ENCODE assay signal across 7 mouse cellular contexts in genomic region chr1:134092852-134093770, GRCm38 (mm10). TPM values are rescaled to one million over a fixed set of nuclear protein-coding genes. Genes with fewer than 3 reads are reported as not detected.
DNase-seq lines count a peak whose midpoint lies in the region; ATAC-seq and TF ChIP-seq lines count a peak whose summit lies in the region.

No protein-coding gene starts in this region.

- peak overlapping the region; percentile 80 for H3K4me2 ChIP-seq in embryonic facial prominence, embryonic 11.5 days (ENCODE audit: low read depth, low read length)
- H3K4me2 ChIP-seq in limb, embryonic 12.5 days: peak overlapping the region; percentile 76
- peak overlapping the region; percentile 76 for H3K4me2 ChIP-seq in midbrain, embryonic 14.5 days (ENCODE audit: low read length)

- H3K36me3 ChIP-seq in embryonic facial prominence, embryonic 11.5 days (replicated peaks; ENCODE audit: control insufficient read depth, insufficient read depth, low read depth, low read length): no peaks in the 10 kb centered on the region
- H3K36me3 ChIP-seq in kidney, adult 2 months (ENCODE audit: control insufficient read depth, insufficient read depth, low read length): no peaks in the 10 kb centered on the region
- no peaks in the 10 kb centered on the region for H3K36me3 ChIP-seq in limb, embryonic 12.5 days
- no peaks in the 10 kb centered on the region for H3K36me3 ChIP-seq in midbrain, embryonic 14.5 days (ENCODE audit: control insufficient read depth, insufficient read depth, low read length)

- peak overlapping the region; percentile 47; the same call in 1 of the 2 replicates for H3K27ac ChIP-seq in embryonic facial prominence, embryonic 11.5 days (replicated peaks; ENCODE audit: low read depth, low read length)
- peak overlapping the region; percentile 78 for H3K27ac ChIP-seq in kidney, adult 2 months (ENCODE audit: insufficient read depth, low read depth, low read length)
- peak overlapping the region; percentile 83 for H3K27ac ChIP-seq in limb, embryonic 12.5 days
- H3K27ac ChIP-seq in midbrain, embryonic 14.5 days (replicated peaks; ENCODE audit: low read depth, low read length): peak overlapping the region; percentile 80

- WGBS in embryonic facial prominence, embryonic 11.5 days: 3% methylated on average over 43 of the region's 43 CpGs
- WGBS in kidney, adult 2 months: 3% methylated on average over 43 of the region's 43 CpGs
- 2% methylated on average over 43 of the region's 43 CpGs for WGBS in limb, embryonic 12.5 days
- 3% methylated on average over 43 of the region's 43 CpGs for WGBS in midbrain, embryonic 14.5 days

- H3K4me1 ChIP-seq in embryonic facial prominence, embryonic 11.5 days (ENCODE audit: control insufficient read depth, insufficient read depth, low read length): peaks cover 5% of the 10 kb centered on the region
- peaks cover 17% of the 10 kb centered on the region for H3K4me1 ChIP-seq in kidney, adult 2 months (ENCODE audit: control insufficient read depth, insufficient read depth, low read length)
- H3K4me1 ChIP-seq in limb, embryonic 12.5 days (replicated peaks): peaks cover 32% of the 10 kb centered on the region
- H3K4me1 ChIP-seq in midbrain, embryonic 14.5 days (ENCODE audit: control insufficient read depth, insufficient read depth, low read length): peaks cover 46% of the 10 kb centered on the region

- H3K4me3 ChIP-seq in embryonic facial prominence, embryonic 11.5 days (ENCODE audit: low read depth, low read length): peak overlapping the region; percentile 40
- peak overlapping the region; percentile 48 for H3K4me3 ChIP-seq in kidney, adult 2 months (ENCODE audit: insufficient read depth, low read depth, low read length)
- H3K4me3 ChIP-seq in limb, embryonic 12.5 days (replicated peaks): peak overlapping the region; percentile 45
- H3K4me3 ChIP-seq in midbrain, embryonic 14.5 days (replicated peaks; ENCODE audit: low read depth, low read length): peak overlapping the region; percentile 45

- H3K27me3 ChIP-seq in embryonic facial prominence, embryonic 11.5 days (ENCODE audit: control insufficient read depth, insufficient read depth, low read length): no peaks in the 10 kb centered on the region; the same call in 1 of the 2 replicates
- no peaks in the 10 kb centered on the region for H3K27me3 ChIP-seq in kidney, adult 2 months (replicated peaks; ENCODE audit: control insufficient read depth, insufficient read depth, low read length)
- H3K27me3 ChIP-seq in limb, embryonic 12.5 days: no peaks in the 10 kb centered on the region
- no peaks in the 10 kb centered on the region for H3K27me3 ChIP-seq in midbrain, embryonic 14.5 days (ENCODE audit: control insufficient read depth, insufficient read depth, low read length)

- no peaks in the 10 kb centered on the region for H3K9me3 ChIP-seq in embryonic facial prominence, embryonic 11.5 days (replicated peaks; ENCODE audit: control insufficient read depth, low read length)
- H3K9me3 ChIP-seq in limb, embryonic 12.5 days: no peaks in the 10 kb centered on the region
- no peaks in the 10 kb centered on the region; the same call in 1 of the 2 replicates for H3K9me3 ChIP-seq in midbrain, embryonic 14.5 days (ENCODE audit: control insufficient read depth, low read length)

- peak; percentile 97 for DNase-seq in adrenal gland, postnatal 14 days
- DNase-seq in embryonic facial prominence, embryonic 11.5 days (ENCODE audit: low spot score): peak; percentile 90
- DNase-seq in heart, adult 18-20 months: peak; percentile 95 to 98
- peak; percentile 96 for DNase-seq in kidney, adult 2 months
- DNase-seq in midbrain, embryonic 14.5 days: peak; percentile 90
- peak; percentile 92 for DNase-seq in spleen, adult 12 weeks (ENCODE audit: low spot score)

- no peak for TF ChIP-seq CTCF in kidney, adult 2 months (conservative IDR thresholded peaks at IDR 0.05; ENCODE audit: insufficient read depth, insufficient read length, low read depth, low read length)

- peak overlapping the region; percentile 62 for H3K9ac ChIP-seq in embryonic facial prominence, embryonic 11.5 days (replicated peaks; ENCODE audit: low read length)
- peak overlapping the region; percentile 59 for H3K9ac ChIP-seq in limb, embryonic 12.5 days (replicated peaks)
- peak overlapping the region; percentile 59 for H3K9ac ChIP-seq in midbrain, embryonic 14.5 days (replicated peaks; ENCODE audit: low read length)

- TF ChIP-seq POLR2A in kidney, adult 2 months (IDR thresholded peaks at IDR 0.05; ENCODE audit: low read depth, low read length): peak; percentile 15

- peak; percentile 81 for ATAC-seq in embryonic facial prominence, embryonic 11.5 days (replicated peaks; ENCODE audit: insufficient number of reproducible peaks, low FRiP score, low TSS enrichment, low read depth)
- peak; percentile 90 for ATAC-seq in limb, embryonic 12.5 days (ENCODE audit: insufficient number of reproducible peaks, insufficient read depth, low FRiP score, low TSS enrichment, low read depth)
- ATAC-seq in midbrain, embryonic 14.5 days (ENCODE audit: low FRiP score, low TSS enrichment): peak; percentile 79

RNA-seq across cellular contexts. Expression of gene Btg2, which starts 14.2 kb away (rescaled TPM):
- 36.7 and 58.2 TPM in 2 replicates for total RNA-seq in adrenal gland, postnatal 14 days (2021)
- 38.1 and 38.9 TPM in 2 replicates for polyA plus RNA-seq in embryonic facial prominence, embryonic 11.5 days (2014; fragmentation: Nextera tagmentation; extraction: Ambion mirVana)
- total RNA-seq in heart, adult 18-20 months (2021): 10 to 100 TPM; 31.1 to 32.0 TPM
- polyA plus RNA-seq in kidney, adult 2 months (2012; rRNA removed): 20.3 and 23.7 TPM in 2 replicates
- polyA plus RNA-seq in limb, embryonic 12.5 days (2016; fragmentation: Nextera tagmentation; extraction: Ambion mirVana): 26.7 and 28.1 TPM in 2 replicates
- polyA plus RNA-seq in midbrain, embryonic 14.5 days (2014; fragmentation: Nextera tagmentation; extraction: Ambion mirVana): 34.2 and 61.1 TPM in 2 replicates

RNA-seq across cellular contexts. Expression of gene Chit1, which starts 17.9 kb away (rescaled TPM):
- not detected in 2 replicates for total RNA-seq in adrenal gland, postnatal 14 days (2021)
- polyA plus RNA-seq in embryonic facial prominence, embryonic 11.5 days (2014; fragmentation: Nextera tagmentation; extraction: Ambion mirVana): not detected in 2 replicates
- not detected for total RNA-seq in heart, adult 18-20 months (2021)
- not detected in 2 replicates for polyA plus RNA-seq in kidney, adult 2 months (2012; rRNA removed)
- polyA plus RNA-seq in limb, embryonic 12.5 days (2016; fragmentation: Nextera tagmentation; extraction: Ambion mirVana): not detected in 2 replicates
- polyA plus RNA-seq in midbrain, embryonic 14.5 days (2014; fragmentation: Nextera tagmentation; extraction: Ambion mirVana): 0.26 TPM in 1 of 2 replicates, not detected in the other

RNA-seq across cellular contexts. Expression of gene Fmod, which starts 56.1 kb away (rescaled TPM):
- total RNA-seq in adrenal gland, postnatal 14 days (2021): 13.9 and 15.3 TPM in 2 replicates
- polyA plus RNA-seq in embryonic facial prominence, embryonic 11.5 days (2014; fragmentation: Nextera tagmentation; extraction: Ambion mirVana): 2.4 and 3.9 TPM in 2 replicates
- total RNA-seq in heart, adult 18-20 months (2021): 1 to 10 TPM; 6.2 to 9.3 TPM
- 9.7 and 11.9 TPM in 2 replicates for polyA plus RNA-seq in kidney, adult 2 months (2012; rRNA removed)
- polyA plus RNA-seq in limb, embryonic 12.5 days (2016; fragmentation: Nextera tagmentation; extraction: Ambion mirVana): 12.6 and 14.8 TPM in 2 replicates
- 0.31 and 6.4 TPM in 2 replicates for polyA plus RNA-seq in midbrain, embryonic 14.5 days (2014; fragmentation: Nextera tagmentation; extraction: Ambion mirVana)

Comparison
In these comparisons a context has a peak if more than half of its experiments do, and no peak if none do; other contexts are left out.
1. Peak in every context shown above with its lines: DNase-seq, ATAC-seq, H3K4me3 ChIP-seq and H3K27ac ChIP-seq.